Mouse (Mus musculus): ENCODE data around the gene Wnk3.
"Not testable (repeated sequence)": the region's sequence is repeated elsewhere in the genome, so short reads cannot be mapped to it uniquely, and the experiment has no call there.

Wnk3 gene

DNA sequence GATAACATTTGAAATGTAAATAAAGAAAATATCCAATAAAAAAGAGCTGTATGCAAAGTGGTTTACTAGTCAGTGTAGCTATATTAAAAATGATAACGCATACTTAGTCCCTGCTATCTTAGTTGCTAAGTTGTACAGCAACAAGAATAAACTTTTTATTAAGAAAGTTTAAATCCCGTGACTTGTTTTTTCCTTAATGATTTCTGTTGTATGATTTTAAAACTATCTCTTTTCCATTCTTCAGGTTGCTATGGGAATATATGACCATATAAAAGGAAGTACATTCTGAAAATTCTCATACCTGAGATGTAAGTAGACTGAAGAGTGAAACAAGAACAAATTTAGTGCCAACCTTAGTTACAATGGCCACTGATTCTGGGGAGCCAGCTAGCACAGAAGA lies at the start of gene Wnk3:
Gene Wnk3, plus strand, starts transcription at position 301 of the 400 bp plus-strand sequence.
- DNase-seq (ENCODE audit: low spot score in 2 of 2) = no peak

GRCm38 (mm10) chrX:151158414-151158813 lies 39.5 kb upstream of the Wnk3 start:
- DNase-seq (ENCODE audit: low spot score in 2 of 2) = no peak

DNA sequence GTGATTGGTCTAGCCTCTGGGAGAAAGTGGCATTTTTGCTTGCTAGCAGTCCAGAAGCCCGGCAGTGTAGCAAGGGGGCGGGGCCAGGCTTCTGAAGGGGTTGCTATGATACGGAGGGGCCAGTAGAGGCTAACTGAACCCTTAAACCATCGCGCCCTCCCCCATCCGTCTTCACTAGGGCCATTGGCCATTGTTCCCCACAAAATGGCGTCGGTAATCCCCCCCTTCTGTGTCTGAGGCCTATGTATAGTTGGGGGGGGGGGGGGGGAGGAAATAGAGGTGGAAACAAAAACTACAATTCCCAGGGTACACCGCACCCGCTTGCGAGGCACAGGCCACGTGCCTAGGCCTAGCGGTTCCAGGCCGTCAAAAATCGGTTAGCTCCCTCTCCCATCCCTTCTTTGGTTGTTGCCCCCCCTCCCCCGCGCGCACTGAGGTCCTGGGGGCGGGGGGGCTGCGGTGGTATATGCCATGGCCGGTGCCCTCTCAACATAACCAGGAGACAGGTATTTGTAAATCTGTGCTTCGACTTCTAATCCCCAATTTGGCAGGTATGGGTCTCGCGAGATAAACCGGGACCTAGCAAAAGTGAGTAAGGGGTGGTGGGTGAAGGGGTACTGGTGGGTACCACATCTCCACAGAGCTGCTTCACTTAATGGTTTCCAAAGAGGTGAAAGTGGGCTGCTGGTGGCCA lies 29.3 kb upstream of the Wnk3 start:
- DNase-seq (ENCODE audit: low spot score in 2 of 2) = peak; percentile 41 to 50

GRCm38 (mm10) chrX:151169261-151169961 lies 28.5 kb upstream of the Wnk3 start:
- DNase-seq (ENCODE audit: low spot score in 2 of 2) = peak; percentile 47 to 56

- not testable (repeated sequence) for DNase-seq (ENCODE audit: low spot score in 2 of 2)
These were observed 24.7 kb upstream of the Wnk3 start for GRCm38 (mm10) chrX:151173134-151173533.

DNA sequence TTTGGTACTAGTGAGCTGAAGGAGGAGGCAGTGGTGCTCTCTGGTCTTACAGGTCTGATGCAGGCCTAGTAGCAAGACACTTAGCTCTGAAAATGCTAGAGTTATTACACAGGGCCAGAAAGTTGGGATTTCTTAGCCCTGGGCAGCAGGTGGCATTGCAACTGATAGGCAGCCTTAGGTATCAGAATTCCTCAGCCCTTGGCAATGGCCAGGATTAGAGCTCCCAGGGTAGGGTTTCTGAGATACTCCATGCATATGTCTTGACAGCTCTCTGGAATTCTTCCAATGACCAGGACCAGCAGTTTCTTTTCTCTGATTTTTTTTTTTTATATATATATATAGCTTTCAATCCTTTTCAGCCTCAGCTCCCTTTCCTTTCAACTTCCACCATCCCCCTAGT lies 100.5 kb downstream of the Wnk3 start:
- DNase-seq (ENCODE audit: low spot score in 2 of 2) = no peak

GRCm38 (mm10) chrX:151313732-151314131 lies 115.9 kb downstream of the Wnk3 start:
- DNase-seq (ENCODE audit: low spot score in 2 of 2) = no peak

GRCm38 (mm10) chrX:151333615-151334014 lies 135.7 kb downstream of the Wnk3 start:
- DNase-seq (ENCODE audit: low spot score in 2 of 2) = no peak

- no peak for DNase-seq (ENCODE audit: low spot score in 2 of 2)
These were observed 139.9 kb downstream of the Wnk3 start for GRCm38 (mm10) chrX:151337804-151338203.

GRCm38 (mm10) chrX:151343761-151344500 lies 146.1 kb downstream of the Wnk3 start, which contains the start of gene Fam120c:
Gene Fam120c, plus strand, starts transcription at chrX:151344175.
- DNase-seq (ENCODE audit: low spot score in 2 of 2) = peak; percentile 71 to 76

DNA sequence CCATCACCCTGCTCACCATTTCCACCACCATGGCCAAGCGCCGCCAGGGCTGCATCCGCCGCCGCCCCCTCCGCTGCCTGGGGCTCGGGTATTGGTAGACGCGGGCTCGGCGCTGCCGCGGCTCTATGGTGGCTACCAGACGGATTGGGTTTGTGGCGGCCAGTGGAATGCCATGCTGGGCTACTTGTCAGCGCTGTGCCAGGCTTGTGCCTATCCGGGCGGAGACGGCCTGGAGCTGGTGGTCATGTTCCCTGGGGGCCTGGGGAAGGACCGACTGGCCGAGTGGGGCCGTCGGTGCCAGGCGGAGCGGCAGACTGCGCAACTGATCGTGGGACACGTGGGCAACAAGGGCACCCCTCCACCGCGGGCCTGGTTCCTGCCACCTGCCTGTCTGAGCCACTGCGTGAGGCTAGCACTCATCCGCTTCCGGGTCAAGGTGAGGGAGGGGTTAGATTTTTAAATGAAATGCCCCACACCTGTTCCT lies 146.7 kb downstream of the Wnk3 start:
- peak; percentile 14 to 44 for DNase-seq (ENCODE audit: low spot score in 2 of 2)

- peak in 1 of 2 experiments; percentile 2 for DNase-seq (ENCODE audit: low spot score in 2 of 2)
These were observed 147.7 kb downstream of the Wnk3 start for GRCm38 (mm10) chrX:151345333-151346125.

DNA sequence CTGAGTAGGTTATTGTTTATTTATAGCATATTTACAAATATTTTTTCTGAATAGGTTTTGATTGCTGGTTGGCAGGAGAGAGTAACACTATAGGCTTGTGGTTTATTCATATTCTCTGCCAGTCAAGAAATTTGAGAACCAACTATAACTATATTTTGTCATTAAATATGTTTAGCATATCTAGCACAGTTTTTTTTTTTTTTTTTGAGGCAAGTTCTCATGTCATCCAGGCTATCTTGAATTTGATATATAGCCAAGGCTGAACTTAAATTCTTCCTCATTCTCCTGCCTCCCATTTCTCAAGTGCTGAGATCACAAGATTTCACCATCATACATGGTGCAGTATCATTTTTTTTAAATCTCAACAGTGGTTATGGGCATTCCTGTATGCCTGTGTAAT lies 149.4 kb downstream of the Wnk3 start:
- no peak for DNase-seq (ENCODE audit: low spot score in 2 of 2)

GRCm38 (mm10) chrX:151349322-151349721 lies 151.4 kb downstream of the Wnk3 start:
- no peak for DNase-seq (ENCODE audit: low spot score in 2 of 2)
